Mouse (Mus musculus) skeletal muscle tissue, postnatal 0 days (tissue): ENCODE results near the gene Slc2a10. TPM values are rescaled to one million over a fixed set of nuclear protein-coding genes. Genes with fewer than 3 reads are reported as not detected.

Experiments
- polyA plus RNA-seq: library from polyadenylated mRNA; unstranded; fragments of >200 nt; fragmentation: Nextera tagmentation; extraction: Ambion mirVana; gene quantifications from 2 replicates; pipeline ENCODE4 v1.2.1, GENCODE M21; 2015

Gene Slc2a10
- 3.3 and 4.1 TPM in 2 replicates for polyA plus RNA-seq

GRCm38 (mm10) chr2:165503259-165504203 is at the start of gene Slc2a10:
TSS of gene Slc2a10 (plus strand) at chr2:165503787.

GRCm38 (mm10) chr2:165473003-165473402 is 30.6 kb upstream of the Slc2a10 start, which contains the start of gene Slc13a3:
TSS of gene Slc13a3 (minus strand) at chr2:165473230.

DNA sequence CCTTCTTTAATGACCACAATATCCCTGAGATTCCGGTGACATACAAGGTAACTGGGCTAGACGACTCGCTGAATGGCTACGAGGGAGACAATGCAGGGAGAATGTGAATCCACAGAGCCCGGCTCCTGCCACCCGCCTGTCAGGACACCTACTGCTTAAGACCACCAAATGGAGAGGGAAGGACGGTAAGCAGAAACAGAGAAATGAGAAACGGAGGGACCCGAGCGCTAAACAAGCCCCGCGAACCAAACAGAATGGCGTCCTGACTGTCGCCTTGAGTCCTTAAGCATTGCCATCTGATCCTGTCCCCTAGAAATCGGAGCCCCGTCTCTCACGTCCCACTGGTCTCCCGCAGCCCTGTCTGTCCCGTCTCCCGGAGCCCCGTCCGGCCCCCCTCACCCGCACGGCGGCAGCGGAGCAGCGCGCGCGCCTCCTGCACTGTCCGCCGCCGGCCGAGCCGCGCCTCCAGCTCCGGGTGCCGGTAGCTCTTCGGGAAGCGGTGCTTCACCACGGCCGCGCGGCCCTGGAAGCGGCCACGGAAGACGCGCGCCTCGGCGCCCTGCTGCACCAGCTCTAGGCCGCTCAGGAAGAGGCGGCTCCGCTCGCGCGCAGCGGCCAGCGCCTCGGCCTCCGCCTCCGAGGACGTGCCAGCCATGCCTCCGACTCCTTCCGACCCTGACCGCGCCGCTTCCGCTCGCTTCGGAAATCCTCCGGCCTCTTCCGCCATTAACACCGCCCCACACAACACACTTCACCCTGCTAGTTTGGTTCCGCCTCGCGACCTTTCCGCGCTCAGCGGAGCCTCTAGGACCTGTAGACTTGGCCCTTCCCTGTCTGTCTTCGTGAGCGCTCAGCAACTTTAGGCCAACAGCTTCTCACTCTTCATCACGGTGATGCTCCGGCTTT is 10.7 kb upstream of the Slc2a10 start, which contains the start of gene Trp53rka:
Trp53rka (minus strand) TSS at position 677 of the 906 bp plus-strand sequence.

Other genes starting within 250 kb of the Slc2a10 start
- gene Slc35c2, start 215.9 kb upstream of the Slc2a10 start, polyA plus RNA-seq = 28.2 and 31.7 TPM in 2 replicates
- gene Elmo2, start 177.3 kb upstream of the Slc2a10 start, polyA plus RNA-seq = 24.3 and 27.5 TPM in 2 replicates
- 0.22 and 0.23 TPM in 2 replicates for gene Zfp663, start 135.1 kb upstream of the Slc2a10 start, polyA plus RNA-seq
- gene Zfp334, start 115.5 kb upstream of the Slc2a10 start, polyA plus RNA-seq = 1.5 and 1.8 TPM in 2 replicates
- gene Ocstamp, start 103.4 kb upstream of the Slc2a10 start, polyA plus RNA-seq = 0.05 TPM in 2 replicates
- 0.26 and 0.38 TPM in 2 replicates for gene Slc13a3, start 30.6 kb upstream of the Slc2a10 start, polyA plus RNA-seq
- 15.8 and 16.0 TPM in 2 replicates for gene Trp53rka, start 10.5 kb upstream of the Slc2a10 start, polyA plus RNA-seq
- 1.6 and 1.9 TPM in 2 replicates for gene Eya2, start 91.2 kb downstream of the Slc2a10 start, polyA plus RNA-seq